Mouse (Mus musculus) CD4-positive helper T cell, adult 2 months (primary cell): Measurements from ENCODE around the gene Il24.

ENCODE experiments used
- DNase-seq: peaks from one replicate; pipeline ENCODE4 v3.0.0-alpha.2; 2012; ENCODE audit warnings: low read depth, missing footprints, low spot score

Il24 gene

DNA sequence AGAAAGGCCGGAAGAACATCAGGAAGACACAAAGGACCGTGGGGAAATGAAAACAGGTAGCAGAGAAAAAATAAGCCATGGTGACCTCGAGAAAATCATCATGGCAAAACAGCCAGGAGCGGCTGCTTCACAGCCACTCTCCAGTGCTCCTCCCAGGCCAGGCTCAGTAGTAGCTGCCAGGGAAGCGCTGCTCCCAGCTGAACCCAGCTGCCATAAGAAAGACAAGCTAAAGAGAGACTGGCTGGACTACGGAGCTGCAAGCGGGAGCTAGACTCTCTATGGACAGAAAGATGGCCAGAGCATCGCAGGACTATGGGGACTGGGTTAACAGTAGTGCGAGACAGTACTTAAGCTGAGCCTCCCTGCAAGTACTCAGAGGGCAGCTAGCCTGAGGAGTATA lies 32.4 kb downstream of the Il24 start:
- no peak for DNase-seq

DNA sequence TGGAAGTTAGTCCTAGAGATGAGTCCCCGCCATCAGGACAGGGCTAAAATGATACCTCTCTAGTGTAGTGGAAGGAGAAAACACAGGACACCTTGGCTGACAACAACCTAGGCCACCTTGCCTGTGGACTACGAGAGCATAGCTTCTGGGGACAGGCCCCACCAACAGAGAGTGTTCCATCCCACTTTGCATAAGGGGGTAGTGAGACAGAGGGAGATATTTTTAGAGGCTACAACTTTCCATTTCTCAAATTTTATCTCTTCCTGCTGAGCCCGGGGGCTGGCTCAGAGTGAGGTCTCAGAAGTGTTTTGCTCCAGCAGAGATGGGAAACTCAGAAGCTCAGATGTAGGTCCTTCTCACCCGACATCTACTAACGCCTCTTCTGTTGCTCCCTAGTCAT lies 36.8 kb downstream of the Il24 start:
- DNase-seq = no peak

DNA sequence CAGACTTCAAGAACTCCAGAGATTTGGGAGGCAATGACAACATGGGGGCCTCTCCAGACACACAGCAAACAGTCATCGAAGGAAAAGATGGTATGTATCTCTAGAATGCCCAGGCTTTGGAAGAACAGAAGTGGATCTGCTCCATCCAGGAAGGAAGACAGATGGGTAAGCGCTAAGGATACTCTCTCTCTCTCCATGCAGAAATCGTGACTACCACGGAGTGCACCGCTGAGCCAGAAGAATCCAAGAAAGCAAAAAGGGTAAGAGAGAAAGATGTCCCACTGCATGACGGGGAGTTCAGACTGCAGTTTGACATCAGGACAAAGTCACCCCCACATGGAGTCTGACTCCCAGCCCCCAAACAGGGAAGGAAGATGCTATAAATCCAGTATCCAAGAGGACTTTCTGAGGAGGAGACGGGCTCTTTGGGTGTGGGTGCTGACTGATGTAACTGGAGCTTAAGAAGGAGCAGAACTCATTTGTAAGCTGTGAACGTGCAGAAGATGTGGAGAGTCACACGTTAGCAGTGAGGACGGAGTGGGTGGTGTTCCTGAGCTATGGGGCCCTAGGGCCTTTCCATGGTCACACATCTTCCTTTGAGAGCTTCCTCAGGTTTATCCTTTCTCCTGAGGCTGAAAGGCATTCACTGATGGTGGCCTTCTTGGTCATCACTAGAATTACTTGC lies 37.6 kb downstream of the Il24 start:
- no peak for DNase-seq

DNA sequence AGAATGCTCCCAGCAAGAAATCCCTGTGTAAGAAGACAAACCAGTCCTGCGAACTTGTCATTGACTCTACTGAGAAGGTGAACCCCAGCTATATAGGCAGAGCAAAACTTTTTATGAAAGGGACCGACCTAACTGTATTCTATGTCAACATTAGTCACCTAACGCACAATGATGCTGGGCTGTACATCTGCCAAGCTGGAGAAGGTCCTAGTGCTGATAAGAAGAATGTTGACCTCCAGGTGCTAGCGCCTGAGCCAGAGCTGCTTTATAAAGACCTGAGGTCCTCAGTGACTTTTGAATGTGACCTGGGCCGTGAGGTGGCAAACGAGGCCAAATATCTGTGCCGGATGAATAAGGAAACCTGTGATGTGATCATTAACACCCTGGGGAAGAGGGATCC lies 42.7 kb downstream of the Il24 start:
- DNase-seq = no peak

DNA sequence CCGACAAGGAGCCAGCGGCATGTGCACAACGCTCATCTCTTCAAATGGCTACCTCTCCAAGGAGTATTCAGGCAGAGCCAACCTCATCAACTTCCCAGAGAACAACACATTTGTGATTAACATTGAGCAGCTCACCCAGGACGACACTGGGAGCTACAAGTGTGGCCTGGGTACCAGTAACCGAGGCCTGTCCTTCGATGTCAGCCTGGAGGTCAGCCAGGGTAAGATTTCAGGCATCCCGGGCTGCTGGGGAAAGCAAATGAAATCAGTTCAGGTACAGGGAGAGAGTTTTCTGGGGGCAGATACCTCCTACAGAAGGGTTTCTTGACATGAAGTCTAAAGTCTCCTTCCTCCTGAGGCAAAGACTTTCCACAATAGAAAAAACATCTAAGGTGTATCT lies 45.6 kb downstream of the Il24 start:
- no peak for DNase-seq

DNA sequence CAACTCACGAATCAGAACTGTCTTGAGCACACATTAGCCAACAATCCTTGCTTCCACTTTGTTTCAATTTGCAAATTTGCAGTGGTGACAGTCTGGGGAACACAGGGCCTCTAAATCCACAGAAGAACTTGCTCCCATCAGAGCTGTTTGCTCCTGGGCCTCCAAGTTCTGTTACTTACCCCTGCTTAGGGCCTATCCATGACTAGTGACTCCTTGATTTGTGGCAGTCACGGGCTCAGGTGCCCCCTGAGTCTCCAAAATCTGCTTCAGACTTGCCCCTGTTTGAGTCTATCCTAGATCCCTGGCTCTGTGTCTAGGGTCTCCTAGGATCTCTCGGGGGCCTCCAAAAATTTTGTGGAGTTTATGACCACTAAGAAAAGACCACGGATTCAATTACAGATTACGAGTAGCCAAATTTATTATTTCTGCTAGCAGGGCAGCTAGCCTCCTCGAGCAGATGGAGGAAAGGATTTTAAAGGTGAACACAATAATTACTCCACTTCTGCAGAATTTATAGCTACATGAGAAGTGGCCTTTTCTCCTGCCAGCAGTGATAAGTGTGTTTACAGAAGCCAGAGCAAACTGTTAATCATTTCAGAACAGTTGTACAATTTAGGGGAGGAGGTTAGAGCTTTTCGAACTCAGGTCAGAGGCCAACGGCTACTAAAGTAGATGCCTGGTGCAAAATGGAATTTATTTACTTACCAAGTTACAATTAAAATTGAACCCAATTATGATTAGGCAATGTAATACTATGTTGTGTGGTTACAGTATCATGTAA lies 46.5 kb downstream of the Il24 start:
- DNase-seq = no peak

GRCm38 (mm10) chr1:130838288-130838687 lies 49.0 kb downstream of the Il24 start:
- DNase-seq = peak; percentile 71

- no peak for DNase-seq
Measured at GRCm38 (mm10) chr1:130835161-130835936, 51.9 kb downstream of the Il24 start.

GRCm38 (mm10) chr1:130832230-130833149 lies 54.8 kb downstream of the Il24 start:
- DNase-seq = no peak
